Mouse (Mus musculus) lung, postnatal 0 days (tissue): ENCODE data around the gene Itih2.

Experiments used
- CTCF ChIP-seq: IDR thresholded peaks from 2 replicates; pipeline ENCODE4 v1.5.1; 2016; ENCODE audit warnings: antibody characterized with exemption, mild to moderate bottlenecking
- EP300 ChIP-seq: IDR thresholded peaks from 2 replicates; pipeline ENCODE4 v1.6.1; 2016; ENCODE audit warnings: antibody characterized with exemption, mild to moderate bottlenecking, control low read depth

GRCm38 (mm10) chr2:10074470-10074869 lies 56.7 kb downstream of the Itih2 start:
- TF ChIP-seq EP300: no peak
- TF ChIP-seq CTCF: no peak
